Mouse (Mus musculus) right cerebral cortex, adult 18-20 months (tissue): ENCODE measurements around the gene Psmb3.
"Not testable (repeated sequence)": the region's sequence is repeated elsewhere in the genome, so short reads cannot be mapped to it uniquely, and the experiment has no call there.

ENCODE experiments used
- DNase-seq: peaks from one replicate; pipeline ENCODE4 v3.0.0; 2022; ENCODE audit warnings: mixed read lengths

Psmb3 gene

DNA sequence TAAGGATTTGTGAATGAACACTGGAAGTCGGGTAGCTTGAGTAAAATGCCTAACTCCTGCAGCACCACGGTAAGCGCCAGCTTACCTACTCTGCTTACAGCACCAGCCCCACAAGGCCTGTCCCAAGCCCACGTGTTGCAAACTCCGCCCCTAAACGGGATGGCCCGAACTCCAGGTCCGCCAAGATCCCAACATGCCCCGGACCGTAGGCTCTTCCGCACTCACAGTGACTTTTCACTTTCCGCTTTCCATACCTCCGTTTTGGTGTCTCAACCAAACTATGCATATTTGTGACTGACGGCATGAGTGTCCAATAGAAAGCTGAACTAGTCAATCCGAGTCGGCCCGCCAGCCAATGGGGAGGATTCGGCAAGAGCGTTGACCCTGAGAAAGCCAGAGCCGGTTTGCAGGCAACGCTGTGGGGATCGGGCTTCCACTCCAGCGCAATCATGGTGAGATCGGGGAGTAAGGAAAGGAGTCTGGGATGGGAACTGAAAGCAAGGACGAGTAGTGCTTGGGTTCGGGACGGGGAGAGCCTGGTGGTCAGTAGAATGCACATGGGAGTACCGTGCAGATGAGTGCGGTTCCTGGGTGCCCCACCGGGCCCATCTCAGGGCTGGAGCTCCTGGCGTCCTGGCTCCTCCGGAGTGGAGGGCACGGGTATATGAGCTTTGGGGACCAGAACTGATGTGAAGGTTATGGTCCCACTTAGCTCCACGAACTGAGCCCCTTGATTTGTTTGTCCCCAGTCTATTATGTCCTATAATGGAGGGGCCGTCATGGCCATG, at the start of gene Psmb3:
Gene Psmb3, plus strand, starts transcription at position 361 of the 788 bp plus-strand sequence.
- DNase-seq, result peak; percentile 100

- DNase-seq, result no peak
Observed at GRCm38 (mm10) chr11:97654210-97654609, 49.0 kb upstream of the Psmb3 start.

DNA sequence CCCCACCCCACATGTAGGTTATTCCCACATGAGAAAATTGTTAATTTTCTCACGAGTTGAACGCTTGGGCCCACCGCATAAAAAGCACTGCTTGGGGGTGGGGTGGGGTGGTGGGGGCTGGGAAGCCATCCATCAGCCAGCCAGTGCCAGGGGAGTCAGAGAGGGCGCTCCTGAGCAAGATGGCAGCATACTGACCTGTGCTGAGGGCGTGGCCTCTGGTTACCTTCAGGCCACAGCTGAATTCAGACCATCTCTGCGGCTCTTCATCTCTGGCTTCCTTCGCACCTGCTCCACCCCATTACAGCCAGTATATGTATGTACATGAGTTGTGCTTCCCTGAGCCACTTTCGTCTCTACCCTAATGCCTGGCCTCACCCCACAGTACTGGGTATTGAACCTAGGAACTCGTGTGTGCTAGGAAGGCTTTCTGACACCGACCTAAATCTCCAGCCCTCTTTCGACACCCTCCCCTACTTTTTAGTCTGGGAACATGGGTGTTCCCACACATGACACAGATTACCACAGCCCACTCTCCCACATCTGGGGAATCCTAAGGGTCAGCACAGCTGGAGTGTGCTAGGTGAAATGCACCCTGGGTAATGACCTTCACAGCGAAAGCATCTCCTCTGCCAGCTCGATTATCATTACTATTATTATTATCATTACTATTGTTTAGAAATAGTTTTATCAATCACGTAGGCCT, 46.8 kb upstream of the Psmb3 start:
- DNase-seq, result no peak

- no peak for DNase-seq
Observed at GRCm38 (mm10) chr11:97657184-97657945, 45.8 kb upstream of the Psmb3 start.

- DNase-seq, result not testable (repeated sequence)
Observed at GRCm38 (mm10) chr11:97657967-97658366, 45.2 kb upstream of the Psmb3 start.

DNA sequence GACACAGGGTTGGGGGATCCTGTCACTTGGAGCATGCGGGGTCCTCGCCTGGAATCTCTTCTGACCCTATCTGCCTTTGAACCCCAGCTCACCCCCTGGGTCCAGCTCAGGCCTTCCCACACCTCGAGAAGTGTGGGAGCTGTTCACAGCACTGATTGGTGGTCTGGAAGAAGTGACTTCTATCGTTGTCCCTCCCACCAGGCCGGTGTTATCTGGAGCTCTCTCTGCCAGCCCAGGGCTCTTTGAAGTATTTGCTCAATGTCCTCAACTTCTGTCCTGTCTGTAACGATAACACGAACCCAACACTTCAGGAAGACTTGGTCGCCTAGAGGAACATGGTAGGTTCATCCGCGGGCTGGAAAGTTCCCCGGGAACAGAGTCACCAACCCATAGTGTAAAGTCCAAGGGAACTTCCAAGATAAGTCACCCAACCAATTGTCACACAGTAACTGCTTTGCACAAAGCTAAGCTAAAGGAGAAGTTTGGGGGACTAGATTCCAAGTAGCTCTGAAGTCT, 44.4 kb upstream of the Psmb3 start:
- DNase-seq, result no peak

- no peak for DNase-seq
Observed at GRCm38 (mm10) chr11:97659267-97659989, 43.8 kb upstream of the Psmb3 start.

DNA sequence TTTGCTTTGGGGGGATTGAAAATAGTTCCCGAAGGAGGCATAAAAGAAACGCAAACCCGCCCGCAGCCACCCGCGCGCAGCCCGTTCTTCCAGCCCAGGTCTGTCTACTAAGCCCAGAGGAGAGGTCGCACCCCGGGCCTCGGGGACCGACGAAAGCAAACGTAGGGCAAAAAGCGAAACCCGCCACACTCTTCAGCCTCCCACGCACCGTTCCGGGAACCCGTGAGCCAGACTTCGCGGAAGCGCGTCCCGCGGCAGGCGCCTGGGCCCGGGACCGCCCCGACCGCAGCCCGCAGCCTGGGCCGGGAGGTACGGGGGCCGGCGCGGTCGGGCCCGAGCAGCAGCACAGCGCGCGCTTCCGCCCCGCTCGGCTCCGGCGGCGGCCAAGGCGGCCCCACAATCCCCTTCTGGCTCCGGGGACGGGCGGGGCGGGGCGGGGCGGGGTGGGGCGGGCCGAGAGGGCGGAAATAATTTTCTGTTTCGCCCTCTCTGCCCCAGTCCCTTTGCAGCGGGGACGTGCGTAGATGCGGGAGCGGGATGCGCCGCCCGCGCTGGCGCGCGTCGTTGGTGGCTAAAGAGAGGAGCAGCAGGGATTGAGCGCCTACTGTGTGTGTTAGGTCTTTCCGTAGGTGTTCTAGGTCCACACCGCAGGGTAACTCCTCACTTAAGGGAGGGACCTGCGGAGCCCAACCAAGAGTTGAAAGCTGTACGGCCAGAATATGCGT, 43.0 kb upstream of the Psmb3 start:
- peak; percentile 84 for DNase-seq

- DNase-seq, result no peak
Observed at GRCm38 (mm10) chr11:97660734-97661647, 42.2 kb upstream of the Psmb3 start.

DNA sequence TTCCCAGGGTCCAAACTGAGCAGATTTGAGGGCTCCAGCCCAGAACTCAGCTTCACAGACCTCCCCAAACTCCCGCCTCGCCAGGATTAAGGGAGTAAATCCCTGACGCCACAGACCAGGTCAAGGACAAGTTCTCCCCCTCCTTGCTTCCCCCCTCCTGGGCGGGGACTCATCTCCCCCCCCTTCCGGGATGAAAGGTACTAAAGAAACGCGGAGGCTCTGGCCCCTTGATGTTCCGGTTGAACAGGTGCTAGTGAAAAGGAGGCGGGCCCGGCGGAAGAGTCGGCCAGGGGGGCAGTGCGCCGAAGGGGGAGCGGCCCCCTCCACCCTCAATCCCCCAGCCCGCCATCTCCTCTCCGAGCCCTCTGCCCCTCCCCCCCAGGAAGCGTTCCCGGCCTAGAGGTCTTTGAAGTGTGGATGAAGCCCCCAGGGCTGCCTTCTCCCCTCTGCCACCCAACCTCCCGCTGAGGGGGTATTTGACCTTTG, 41.5 kb upstream of the Psmb3 start:
- DNase-seq, result no peak

DNA sequence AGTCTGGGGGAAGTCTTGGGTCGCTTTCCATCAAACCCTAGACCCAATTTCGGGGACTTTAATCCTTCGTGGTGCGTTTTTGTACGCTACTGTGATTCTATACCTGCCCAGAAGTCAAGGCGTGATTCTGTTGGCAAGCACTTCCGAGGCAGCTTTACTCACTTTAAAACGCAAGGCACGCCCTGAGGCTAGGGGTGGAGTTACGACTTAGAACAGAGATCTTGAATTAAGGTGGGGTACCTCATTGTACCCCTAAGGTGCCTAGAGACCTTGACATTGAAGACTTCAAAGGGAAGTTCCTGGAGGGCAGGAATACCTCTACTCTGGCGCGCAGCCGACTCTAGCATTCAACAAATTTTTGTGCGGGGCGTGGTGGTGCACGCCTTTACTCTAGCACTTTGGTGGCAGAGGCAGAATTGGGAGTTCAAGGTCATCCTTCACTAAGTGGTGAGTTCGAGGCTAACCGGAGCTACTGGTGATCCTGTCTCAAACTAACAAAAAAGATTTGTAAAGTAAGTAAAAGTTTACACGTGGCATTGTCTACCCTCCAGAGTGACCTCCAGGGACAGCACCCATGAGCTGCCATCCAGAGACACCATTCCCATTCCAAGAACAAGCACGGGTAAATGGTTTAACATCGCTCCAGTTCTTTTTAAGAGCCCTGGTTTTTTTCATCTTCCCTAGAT, 40.8 kb upstream of the Psmb3 start:
- DNase-seq, result no peak

- peak; percentile 78 for DNase-seq
Observed at GRCm38 (mm10) chr11:97662893-97663527, 40.2 kb upstream of the Psmb3 start, which contains the start of gene Mllt6. Gene Mllt6, plus strand, starts transcription at chr11:97663414.

GRCm38 (mm10) chr11:97663528-97664338, 39.5 kb upstream of the Psmb3 start:
- no peak for DNase-seq

DNA sequence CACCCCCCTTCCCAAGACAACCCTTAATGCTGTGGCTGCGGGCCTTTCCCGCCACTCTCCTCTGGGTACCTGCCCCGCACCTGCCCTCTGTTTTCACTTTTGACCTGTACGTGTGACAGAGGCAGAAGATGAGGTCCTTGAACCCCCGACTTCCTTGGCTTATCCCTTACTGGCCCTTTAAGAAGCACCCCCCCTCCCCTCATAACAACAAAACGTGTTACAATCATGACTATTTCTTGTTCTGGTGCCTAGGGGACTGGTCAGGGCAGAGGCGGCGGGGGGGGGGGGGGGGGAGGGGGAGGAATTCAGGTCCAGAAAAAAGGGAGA, 38.9 kb upstream of the Psmb3 start:
- DNase-seq, result no peak

GRCm38 (mm10) chr11:97664771-97665240, 38.4 kb upstream of the Psmb3 start:
- DNase-seq, result no peak

DNA sequence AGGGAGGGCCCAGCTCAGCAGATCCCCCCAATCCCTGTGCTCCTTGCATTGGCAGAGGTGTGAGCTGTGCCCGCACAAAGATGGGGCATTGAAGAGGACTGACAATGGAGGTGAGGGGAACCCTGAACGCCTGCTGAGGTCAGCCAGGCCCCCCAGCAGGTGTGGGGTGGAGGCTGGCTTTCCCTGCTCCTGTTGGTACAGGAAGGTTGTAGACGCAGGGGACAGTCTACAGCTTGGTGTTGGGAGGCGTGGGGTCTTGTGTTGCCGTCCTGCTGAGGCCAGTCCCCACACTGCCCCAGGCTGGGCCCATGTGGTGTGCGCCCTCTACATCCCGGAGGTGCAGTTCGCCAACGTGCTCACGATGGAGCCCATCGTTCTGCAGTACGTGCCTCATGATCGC, 37.8 kb upstream of the Psmb3 start:
- no peak for DNase-seq

DNA sequence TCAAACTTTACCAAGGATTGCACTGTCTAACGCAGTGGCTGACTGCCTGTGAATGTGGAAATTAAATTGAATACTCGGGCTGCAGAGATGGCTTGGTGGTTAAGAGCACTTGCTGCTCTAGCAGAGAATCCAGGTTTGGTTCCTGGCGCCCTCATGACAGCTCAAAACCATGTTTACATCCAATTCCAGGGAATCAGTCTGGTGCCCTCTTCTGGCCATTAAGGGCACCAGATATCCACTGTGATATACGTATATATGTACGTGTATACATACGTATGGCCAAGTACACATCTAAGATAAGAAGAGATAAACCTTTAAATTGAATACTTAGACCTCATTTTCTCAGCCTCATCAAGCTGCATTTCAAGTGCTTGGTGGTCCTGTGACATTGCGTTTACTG, 37.0 kb upstream of the Psmb3 start:
- DNase-seq, result no peak

DNA sequence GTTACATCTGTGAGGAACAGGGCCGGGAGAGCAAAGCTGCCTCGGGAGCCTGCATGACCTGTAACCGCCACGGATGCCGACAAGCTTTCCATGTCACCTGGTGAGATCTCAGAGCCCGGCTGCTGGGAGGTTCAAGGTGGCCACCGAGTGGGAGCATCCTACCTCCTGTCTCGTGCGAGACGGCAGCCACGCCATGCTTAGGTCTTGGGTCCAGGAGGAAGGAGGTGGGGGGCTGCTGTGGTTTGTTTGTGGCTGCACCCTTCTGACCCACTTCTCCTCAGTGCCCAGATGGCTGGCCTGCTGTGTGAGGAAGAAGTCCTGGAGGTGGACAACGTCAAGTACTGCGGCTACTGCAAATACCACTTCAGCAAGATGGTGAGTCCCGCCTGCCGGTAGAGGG, 36.4 kb upstream of the Psmb3 start:
- DNase-seq, result no peak

- no peak for DNase-seq
Observed at GRCm38 (mm10) chr11:97668160-97668559, 35.0 kb upstream of the Psmb3 start.
